Mouse (Mus musculus): ENCODE data around the gene Gm10521. TPM values are rescaled to one million over a fixed set of nuclear protein-coding genes. Genes with fewer than 3 reads are reported as not detected.

Gm10521 gene
- total RNA-seq, 4 experiments from 2014 or later, result not detected

- no peak for DNase-seq (ENCODE audit: low spot score in 2 of 2)
These were observed 51.1 kb downstream of the Gm10521 start for GRCm38 (mm10) chr1:171946447-171946995.

Other genes with a start within 250 kb of the Gm10521 start
- under 1 TPM in 1 of 4 experiments, not detected in 3; 0.65 TPM for gene Slamf7, start 242.6 kb upstream of the Gm10521 start, total RNA-seq (2022)
- gene Cd48, start 213.7 kb upstream of the Gm10521 start, total RNA-seq (2022), result under 1 TPM in 3 of 4 experiments, not detected in 1; 0.48 to 0.56 (median 0.49) TPM
- gene Slamf1, start 128.5 kb upstream of the Gm10521 start, total RNA-seq (2022), result under 1 TPM in 2 of 4 experiments, not detected in 2; 0.05 to 0.07 TPM
- under 1 TPM; 0.17 to 0.53 (median 0.34) TPM for gene Cd84, start 56.0 kb upstream of the Gm10521 start, total RNA-seq (2022)
- gene Slamf6, start 21.9 kb downstream of the Gm10521 start, total RNA-seq (2022), result not detected
- gene Vangl2, start 132.8 kb downstream of the Gm10521 start, total RNA-seq (2022), result 1 to 10 TPM in 1 of 4 experiments, under 1 TPM in 3; 0.75 to 1.4 (median 0.85) TPM
- not detected for gene Nhlh1, start 161.9 kb downstream of the Gm10521 start, total RNA-seq (2022)
- 100 to 1,000 TPM in 1 of 4 experiments, 10 to 100 TPM in 3; 82.9 to 101 (median 85.3) TPM for gene Copa, start 186.9 kb downstream of the Gm10521 start, total RNA-seq (2022)
- gene Ncstn, start 187.1 kb downstream of the Gm10521 start, total RNA-seq (2022), result 10 to 100 TPM; 23.6 to 28.9 (median 24.8) TPM
- gene Pex19, start 231.1 kb downstream of the Gm10521 start, total RNA-seq (2022), result 10 to 100 TPM; 74.5 to 83.0 (median 76.6) TPM